Mouse (Mus musculus) embryonic stem cell, embryonic (primary cell): Measurements from ENCODE around the gene Entpd7.

Source experiments
- CTCF ChIA-PET, 4 experiments: fragments of 300-600 bp in 2 of 4; fragments of 350-600 bp in 2 of 4; sonication (Branson Sonifier 250); formaldehyde crosslinking; loops; one replicate each; lab custom pipeline; 2022; ENCODE audit warnings: inconsistent platforms in 2 of 4; lab: Charles Lee
- POLR2A ChIA-PET, 4 experiments: fragments of 300-600 bp in 2 of 4; fragments of 350-600 bp in 2 of 4; sonication (Branson Sonifier 250); formaldehyde crosslinking; loops; one replicate each; lab custom pipeline; 2022; ENCODE audit warnings: antibody characterized with exemption in 4 of 4, inconsistent platforms in 1 of 4; lab: Charles Lee

Gene Entpd7

GRCm38 (mm10) chr19:43726510-43727146, 37.2 kb downstream of the Entpd7 start:
- POLR2A ChIA-PET = interaction anchor here in 2 of 4 experiments (1.3 to 3.6 kb wide), 4 partner anchors 7 to 52 kb away, joined by 3 to 18 read pairs (median 9); partner anchors contain the start of gene Slc25a28 (in 1 of the 2)
- CTCF ChIA-PET = interaction anchor here in 2 of 4 experiments (0.5 to 0.6 kb wide), 2 partner anchors 156 to 1009 kb away, joined by 3 to 6 read pairs; no protein-coding TSS in a partner anchor

- ChIA-PET POLR2A (interaction anchor here in 3 of 4 experiments (0.7 to 3.6 kb wide), 9 partner anchors 9 to 320 kb away, joined by 3 to 13 read pairs (median 3); partner anchors contain the start of gene Slc25a28 (in 1 of the 3)), CTCF (interaction anchor here in 2 of 4 experiments (0.7 to 1.2 kb wide), 4 partner anchors 68 to 266 kb away, joined by 3 read pairs; no protein-coding TSS in a partner anchor)
Observed at GRCm38 (mm10) chr19:43729296-43730036, 40.0 kb downstream of the Entpd7 start.

- POLR2A ChIA-PET = interaction anchor here in 3 of 4 experiments (0.6 to 3.6 kb wide), 8 partner anchors 8 to 319 kb away, joined by 3 to 13 read pairs (median 3); partner anchors contain the start of gene Slc25a28 (in 1 of the 3)
- CTCF ChIA-PET = interaction anchor here in 3 of 4 experiments (0.6 to 1.2 kb wide), 4 partner anchors 68 to 1257 kb away, joined by 3 to 6 read pairs (median 4); no protein-coding TSS in a partner anchor
Observed at GRCm38 (mm10) chr19:43730037-43730428, 40.6 kb downstream of the Entpd7 start.

GRCm38 (mm10) chr19:43731157-43731556, 41.7 kb downstream of the Entpd7 start:
- POLR2A ChIA-PET = no interaction called here
- CTCF ChIA-PET = interaction anchor here in 2 of 4 experiments (0.6 to 0.7 kb wide), 3 partner anchors 22 to 378 kb away, joined by 4 to 10 read pairs (median 4); partner anchors contain the start of genes Cox15 (in 1 of the 2) and Cutc (in 1 of the 2)

GRCm38 (mm10) chr19:43738409-43738808, 48.9 kb downstream of the Entpd7 start:
- ChIA-PET CTCF (interaction anchor here in 3 of 4 experiments (0.7 to 1.7 kb wide), 4 partner anchors 14 to 1325 kb away, joined by 3 to 4 read pairs (median 4); partner anchors contain the start of genes Cox15 (in 2 of the 3) and Cutc (in 2 of the 3)), POLR2A (interaction anchor here in 3 of 4 experiments (0.6 to 7.1 kb wide), 23 partner anchors 9 to 548 kb away, joined by 3 to 48 read pairs (median 4); partner anchors contain the start of genes Cox15 (in 3 of the 3), Cutc (in 3 of the 3), Slc25a28 (in 2 of the 3) and Chuk (in 1 of the 3))

- POLR2A ChIA-PET = no interaction called here
Observed at GRCm38 (mm10) chr19:43743401-43743800, 53.9 kb downstream of the Entpd7 start.

GRCm38 (mm10) chr19:43745740-43746139, 56.3 kb downstream of the Entpd7 start:
- POLR2A ChIA-PET = interaction anchor here in 1 of 4 experiments (1.0 to 8.3 kb wide), 2 partner anchors 9 to 103 kb away, joined by 3 to 48 read pairs; no protein-coding TSS in a partner anchor

More at GRCm38 (mm10) chr19:43743401-43743800, 53.9 kb downstream of the Entpd7 start:
- CTCF ChIA-PET = no interaction called here

GRCm38 (mm10) chr19:43747877-43748276, 58.4 kb downstream of the Entpd7 start:
- ChIA-PET POLR2A (interaction anchor here in 1 of 4 experiments (8.3 kb wide), 1 partner anchor 11 kb away, joined by 48 read pairs; no protein-coding TSS in a partner anchor), CTCF (no interaction called here)

More at GRCm38 (mm10) chr19:43745740-43746139, 56.3 kb downstream of the Entpd7 start:
- CTCF ChIA-PET = no interaction called here

GRCm38 (mm10) chr19:43750008-43750407, 60.5 kb downstream of the Entpd7 start:
- CTCF ChIA-PET = no interaction called here
- POLR2A ChIA-PET = interaction anchor here in 3 of 4 experiments (1.0 to 8.3 kb wide), 6 partner anchors 9 to 245 kb away, joined by 3 to 48 read pairs (median 6); partner anchors contain the start of gene Slc25a28 (in 3 of the 3)

GRCm38 (mm10) chr19:43752489-43753225, 63.2 kb downstream of the Entpd7 start, which contains the start of the genes Cutc and Cox15:
Cutc (plus strand) TSS chr19:43752996.
Cox15 (minus strand) TSS chr19:43753000.
- ChIA-PET CTCF (interaction anchor here (0.6 to 1.9 kb wide), 40 partner anchors 8 to 933 kb away, joined by 3 to 9 read pairs (median 3); partner anchors contain the start of genes Got1 (in 1 of the 4) and Slc25a28 (in 1 of the 4)), POLR2A (interaction anchor here in 3 of 4 experiments (0.6 to 8.3 kb wide), 20 partner anchors 9 to 232 kb away, joined by 3 to 48 read pairs (median 4); partner anchors contain the start of genes Slc25a28 (in 3 of the 3) and Got1 (in 1 of the 3))

GRCm38 (mm10) chr19:43753226-43753835, 63.9 kb downstream of the Entpd7 start:
- ChIA-PET POLR2A (interaction anchor here in 3 of 4 experiments (0.7 to 8.3 kb wide), 19 partner anchors 9 to 354 kb away, joined by 3 to 48 read pairs (median 4); partner anchors contain the start of genes Slc25a28 (in 3 of the 3), Chuk (in 1 of the 3) and Got1 (in 1 of the 3)), CTCF (interaction anchor here (0.6 to 1.9 kb wide), 40 partner anchors 8 to 933 kb away, joined by 3 to 9 read pairs (median 4); partner anchors contain the start of genes Got1 (in 1 of the 4) and Slc25a28 (in 1 of the 4))

GRCm38 (mm10) chr19:43754237-43754636, 64.8 kb downstream of the Entpd7 start:
- ChIA-PET CTCF (interaction anchor here in 3 of 4 experiments (0.6 to 1.9 kb wide), 5 partner anchors 9 to 828 kb away, joined by 3 to 5 read pairs (median 4); no protein-coding TSS in a partner anchor), POLR2A (interaction anchor here in 2 of 4 experiments (2.8 to 8.3 kb wide), 3 partner anchors 18 to 79 kb away, joined by 10 to 48 read pairs (median 25); partner anchors contain the start of gene Slc25a28 (in 2 of the 2))

GRCm38 (mm10) chr19:43754872-43755271, 65.4 kb downstream of the Entpd7 start:
- POLR2A ChIA-PET = interaction anchor here in 1 of 4 experiments (2.8 kb wide), 1 partner anchor 79 kb away, joined by 10 read pairs; the partner anchor contains the start of gene Slc25a28
- CTCF ChIA-PET = no interaction called here

- ChIA-PET POLR2A (interaction anchor here in 3 of 4 experiments (0.5 to 1.2 kb wide), 3 partner anchors 15 to 87 kb away, joined by 3 to 5 read pairs (median 3); partner anchors contain the start of gene Slc25a28 (in 1 of the 3)), CTCF (interaction anchor here (0.6 to 1.2 kb wide), 31 partner anchors 9 to 1052 kb away, joined by 3 to 7 read pairs (median 3); no protein-coding TSS in a partner anchor)
Observed at GRCm38 (mm10) chr19:43760504-43760903, 71.0 kb downstream of the Entpd7 start.

- CTCF ChIA-PET = interaction anchor here in 2 of 4 experiments (0.7 to 1.5 kb wide), 5 partner anchors 8 to 200 kb away, joined by 3 to 5 read pairs (median 5); partner anchors contain the start of genes Cox15 (in 2 of the 2) and Cutc (in 2 of the 2)
- POLR2A ChIA-PET = interaction anchor here in 2 of 4 experiments (0.6 to 1.7 kb wide), 5 partner anchors 9 to 88 kb away, joined by 3 to 8 read pairs (median 4); partner anchors contain the start of genes Slc25a28 (in 2 of the 2), Cox15 (in 1 of the 2) and Cutc (in 1 of the 2)
Observed at GRCm38 (mm10) chr19:43761543-43762256, 72.2 kb downstream of the Entpd7 start.
